Mouse (Mus musculus) forebrain, embryonic 10.5 days (tissue): Measurements from ENCODE around the gene Kctd19. TPM values are rescaled to one million over a fixed set of nuclear protein-coding genes. Genes with fewer than 3 reads are reported as not detected.

Experiments used
- DNase-seq: peaks from one replicate; pipeline ENCODE4 v3.0.0-alpha.2; 2017; ENCODE audit warnings: low spot score; ENCODE audit errors: extremely low spot score
- H3K27ac ChIP-seq: fragments of 300-500 bp; sonication (generic); 2 replicates; pipeline ENCODE4 v1.5.1; 2016; ENCODE audit warnings: mild to moderate bottlenecking
- H3K27me3 ChIP-seq: fragments of 300-500 bp; sonication (generic); 2 replicates; pipeline ENCODE4 v1.6.1; 2016; ENCODE audit warnings: mild to moderate bottlenecking; ENCODE audit not compliant: poor library complexity, severe bottlenecking
- H3K36me3 ChIP-seq: fragments of 300-500 bp; sonication (generic); replicated peaks from 2 replicates; pipeline ENCODE4 v1.6.1; 2016; ENCODE audit warnings: mild to moderate bottlenecking, moderate library complexity
- H3K4me1 ChIP-seq: fragments of 300-500 bp; sonication (generic); 2 replicates; pipeline ENCODE4 v1.6.1; 2016
- H3K4me3 ChIP-seq: fragments of 300-500 bp; sonication (generic); 2 replicates; pipeline ENCODE4 v1.5.1; 2016; ENCODE audit warnings: mild to moderate bottlenecking, moderate library complexity
- H3K9me3 ChIP-seq: fragments of 300-500 bp; sonication (generic); 2 replicates; pipeline ENCODE4 v1.6.1; 2016; ENCODE audit warnings: mild to moderate bottlenecking, moderate library complexity
- WGBS: fragments of 180-500 bp; shearing (Covaris S2); methylation state at CpG from one replicate; pipeline ENCODE4 v1.1.7; 2016; 5-methylcytosine and 5-hydroxymethylcytosine counted together
- polyA plus RNA-seq: library from polyadenylated mRNA; unstranded; fragments of >200 nt; fragmentation: Nextera tagmentation; extraction: Ambion mirVana; gene quantifications from 2 replicates; pipeline ENCODE4 v1.2.1, GENCODE M21; 2016

Kctd19 gene
- polyA plus RNA-seq, 1 experiment from 2014 or later, result not detected

GRCm38 (mm10) chr8:105374513-105374966, 38.8 kb downstream of the Kctd19 start:
- DNase-seq, result peak; percentile 36
- H3K4me3 ChIP-seq, result peak overlapping the region; percentile 41
- 29% methylated on average over 33 of the region's 33 CpGs for WGBS
- H3K27ac ChIP-seq, result peak overlapping the region; percentile 9; the same call in 1 of the 2 replicates
- peaks cover 9% of the 10 kb centered on the region for H3K36me3 ChIP-seq
- peaks cover 15% of the 10 kb centered on the region for H3K4me1 ChIP-seq
- peaks cover 15% of the 10 kb centered on the region; the same call in 1 of the 2 replicates for H3K27me3 ChIP-seq
- peaks cover 4% of the 10 kb centered on the region; the same call in 1 of the 2 replicates for H3K9me3 ChIP-seq

- WGBS, result 71% methylated on average over 2 of the region's 2 CpGs
- no peak for DNase-seq
- Histone ChIP-seq H3K4me1 (peaks cover 19% of the 10 kb centered on the region), H3K9me3 (peaks cover 4% of the 10 kb centered on the region; the same call in 1 of the 2 replicates), H3K27me3 (peaks cover 15% of the 10 kb centered on the region; the same call in 1 of the 2 replicates), H3K27ac (no peak within 1 kb of the TSS), H3K4me3 (no peak within 1 kb of the TSS), H3K36me3 (peaks cover 24% of the 10 kb centered on the region)
Observed at GRCm38 (mm10) chr8:105373032-105373431, 40.3 kb downstream of the Kctd19 start, which contains the start of gene Plekhg4. Gene Plekhg4 (plus strand): TSS chr8:105373274.

- WGBS, result 79% methylated on average over 9 of the region's 9 CpGs
- H3K4me3 ChIP-seq, result no peak overlapping the region
- no peak overlapping the region for H3K27ac ChIP-seq
- peaks cover 30% of the 10 kb centered on the region for H3K36me3 ChIP-seq
- DNase-seq, result no peak
- peaks cover 4% of the 10 kb centered on the region; the same call in 1 of the 2 replicates for H3K9me3 ChIP-seq
- H3K4me1 ChIP-seq, result peaks cover 19% of the 10 kb centered on the region
- H3K27me3 ChIP-seq, result peaks cover 15% of the 10 kb centered on the region; the same call in 1 of the 2 replicates
Observed at GRCm38 (mm10) chr8:105372473-105372872, 40.8 kb downstream of the Kctd19 start.

- Histone ChIP-seq H3K36me3 (peaks cover 75% of the 10 kb centered on the region), H3K27me3 (no peaks in the 10 kb centered on the region), H3K27ac (no peak overlapping the region), H3K4me3 (no peak overlapping the region), H3K4me1 (peaks cover 5% of the 10 kb centered on the region; the same call in 1 of the 2 replicates), H3K9me3 (no peaks in the 10 kb centered on the region)
- DNase-seq, result no peak
- 74% methylated on average over 2 of the region's 2 CpGs for WGBS
Observed at GRCm38 (mm10) chr8:105367107-105367506, 46.2 kb downstream of the Kctd19 start.

GRCm38 (mm10) chr8:105361751-105362702, 51.3 kb downstream of the Kctd19 start:
- 86% methylated on average over 12 of the region's 12 CpGs for WGBS
- Histone ChIP-seq H3K27me3 (no peaks in the 10 kb centered on the region), H3K9me3 (no peaks in the 10 kb centered on the region), H3K27ac (no peak overlapping the region), H3K4me3 (no peak overlapping the region), H3K4me1 (peaks cover 18% of the 10 kb centered on the region), H3K36me3 (peaks cover 66% of the 10 kb centered on the region)
- DNase-seq, result no peak

GRCm38 (mm10) chr8:105359646-105360045, 53.7 kb downstream of the Kctd19 start:
- H3K4me3 ChIP-seq, result no peak overlapping the region
- peaks cover 69% of the 10 kb centered on the region for H3K36me3 ChIP-seq
- no peaks in the 10 kb centered on the region for H3K9me3 ChIP-seq
- peaks cover 26% of the 10 kb centered on the region for H3K4me1 ChIP-seq
- WGBS, result 42% methylated on average over 4 of the region's 4 CpGs
- no peaks in the 10 kb centered on the region for H3K27me3 ChIP-seq
- no peak for DNase-seq
- no peak overlapping the region for H3K27ac ChIP-seq

- H3K36me3 ChIP-seq, result peaks cover 64% of the 10 kb centered on the region
- 82% methylated on average over 15 of the region's 15 CpGs for WGBS
Observed at GRCm38 (mm10) chr8:105359208-105359607, 54.1 kb downstream of the Kctd19 start.

GRCm38 (mm10) chr8:105356681-105357080, 56.6 kb downstream of the Kctd19 start:
- no peak for DNase-seq
- Histone ChIP-seq H3K27ac (no peak overlapping the region), H3K27me3 (no peaks in the 10 kb centered on the region), H3K4me3 (no peak overlapping the region), H3K9me3 (no peaks in the 10 kb centered on the region), H3K4me1 (peaks cover 27% of the 10 kb centered on the region), H3K36me3 (peaks cover 53% of the 10 kb centered on the region)
- 87% methylated on average over 14 of the region's 14 CpGs for WGBS

More at GRCm38 (mm10) chr8:105359208-105359607, 54.1 kb downstream of the Kctd19 start:
- DNase-seq, result no peak
- no peaks in the 10 kb centered on the region for H3K9me3 ChIP-seq
- H3K27me3 ChIP-seq, result no peaks in the 10 kb centered on the region
- no peak overlapping the region for H3K4me3 ChIP-seq
- H3K4me1 ChIP-seq, result peaks cover 27% of the 10 kb centered on the region
- no peak overlapping the region for H3K27ac ChIP-seq

- DNase-seq, result no peak
- peaks cover 51% of the 10 kb centered on the region for H3K36me3 ChIP-seq
- H3K4me1 ChIP-seq, result peaks cover 34% of the 10 kb centered on the region
- no peaks in the 10 kb centered on the region for H3K9me3 ChIP-seq
- no peak overlapping the region for H3K4me3 ChIP-seq
- peaks cover 7% of the 10 kb centered on the region for H3K27me3 ChIP-seq
- H3K27ac ChIP-seq, result no peak overlapping the region; the same call in 1 of the 2 replicates
- WGBS, result 75% methylated on average over 26 of the region's 26 CpGs
Observed at GRCm38 (mm10) chr8:105355179-105356024, 57.9 kb downstream of the Kctd19 start.

GRCm38 (mm10) chr8:105354549-105354948, 58.8 kb downstream of the Kctd19 start:
- H3K27ac ChIP-seq, result no peak overlapping the region

GRCm38 (mm10) chr8:105353583-105354135, 59.6 kb downstream of the Kctd19 start:
- Histone ChIP-seq H3K9me3 (no peaks in the 10 kb centered on the region), H3K36me3 (peaks cover 44% of the 10 kb centered on the region), H3K27ac (no peak overlapping the region), H3K4me1 (peaks cover 38% of the 10 kb centered on the region), H3K27me3 (peaks cover 17% of the 10 kb centered on the region), H3K4me3 (no peak overlapping the region)
- WGBS, result 80% methylated on average over 8 of the region's 8 CpGs
- no peak for DNase-seq

More at GRCm38 (mm10) chr8:105354549-105354948, 58.8 kb downstream of the Kctd19 start:
- H3K36me3 ChIP-seq, result peaks cover 51% of the 10 kb centered on the region
- no peaks in the 10 kb centered on the region for H3K9me3 ChIP-seq
- no peak for DNase-seq
- H3K4me3 ChIP-seq, result no peak overlapping the region
- H3K27me3 ChIP-seq, result peaks cover 14% of the 10 kb centered on the region
- H3K4me1 ChIP-seq, result peaks cover 38% of the 10 kb centered on the region
- WGBS, result 94% methylated on average over 4 of the region's 4 CpGs

- Histone ChIP-seq H3K4me3 (peak overlapping the region; percentile 83), H3K27me3 (peaks cover 24% of the 10 kb centered on the region), H3K36me3 (peaks cover 11% of the 10 kb centered on the region), H3K4me1 (peaks cover 64% of the 10 kb centered on the region), H3K9me3 (no peaks in the 10 kb centered on the region), H3K27ac (0 out of 2 replicates have a peak overlapping the region, but pooled peaks have one; percentile 91)
- no peak for DNase-seq
- whole genome bisulfite sequencing, result 51% methylated on average over 7 of the region's 7 CpGs
Observed at GRCm38 (mm10) chr8:105350186-105350585, 63.1 kb downstream of the Kctd19 start.
